Mouse (Mus musculus) ES-Bruce4 (cell line): ENCODE measurements around the gene Lingo3.

Experiments used
- CTCF ChIP-seq: IDR thresholded peaks from one replicate; pipeline ENCODE4 v1.8.1; 2011; ENCODE audit warnings: low read depth, low read length
- POLR2A ChIP-seq: IDR thresholded peaks from one replicate; pipeline ENCODE4 v1.8.1; 2011; ENCODE audit warnings: low read length; ENCODE audit not compliant: insufficient read depth

DNA sequence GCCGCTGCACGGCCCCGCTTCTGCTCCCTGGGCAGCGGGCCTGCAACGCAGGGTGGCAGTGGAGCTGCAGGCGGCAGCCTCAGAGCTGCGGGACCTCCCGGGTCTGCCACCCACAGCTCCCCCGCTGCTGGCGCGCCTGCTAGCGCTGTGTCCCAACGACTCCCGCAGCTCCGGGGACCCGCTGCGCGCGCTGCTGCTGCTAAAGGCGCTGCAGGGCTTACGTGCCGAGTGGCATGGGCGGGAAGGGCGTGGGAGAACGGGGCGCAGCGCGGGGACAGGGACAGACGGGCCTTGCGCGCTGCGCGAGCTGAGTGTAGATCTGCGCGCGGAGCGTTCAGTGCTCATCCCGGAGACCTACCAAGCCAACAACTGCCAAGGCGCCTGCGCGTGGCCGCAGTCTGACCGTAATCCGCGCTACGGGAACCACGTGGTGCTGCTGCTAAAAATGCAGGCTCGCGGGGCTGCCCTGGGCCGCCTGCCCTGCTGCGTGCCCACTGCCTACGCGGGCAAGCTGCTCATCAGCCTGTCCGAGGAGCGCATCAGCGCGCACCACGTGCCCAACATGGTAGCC lies 36.7 kb downstream of the Lingo3 start:
- TF ChIP-seq CTCF: no peak
- TF ChIP-seq POLR2A: no peak
